Mouse (Mus musculus) midbrain, embryonic 16.5 days (tissue): ENCODE results near the gene Dolk. TPM values are rescaled to one million over a fixed set of nuclear protein-coding genes. Genes with fewer than 3 reads are reported as not detected.

Experiments
- ATAC-seq: fragments of 200-750 bp; cut with Nextera tagmentation; 2 replicates; pipeline ENCODE4 v1.8.0; 2017; ENCODE audit warnings: moderate TSS enrichment
- H3K27ac ChIP-seq: fragments of 300-500 bp; sonication (generic); 2 replicates; pipeline ENCODE4 v1.5.1; 2014; ENCODE audit warnings: mild to moderate bottlenecking, low read length, mixed read lengths
- H3K27me3 ChIP-seq: fragments of 300-500 bp; sonication (generic); 2 replicates; pipeline ENCODE4 v1.6.1; 2014; ENCODE audit warnings: low read depth, low read length, mixed read lengths; ENCODE audit not compliant: control insufficient read depth, insufficient read depth
- H3K36me3 ChIP-seq: fragments of 300-500 bp; sonication (generic); 2 replicates; pipeline ENCODE4 v1.6.1; 2014; ENCODE audit warnings: mild to moderate bottlenecking, low read length, moderate library complexity, mixed read lengths; ENCODE audit not compliant: control insufficient read depth, insufficient read depth
- H3K4me1 ChIP-seq: fragments of 300-500 bp; sonication (generic); 2 replicates; pipeline ENCODE4 v1.6.1; 2014; ENCODE audit warnings: mild to moderate bottlenecking, low read length, mixed read lengths; ENCODE audit not compliant: control insufficient read depth, insufficient read depth
- H3K4me2 ChIP-seq: fragments of 300-500 bp; sonication (generic); 2 replicates; pipeline ENCODE4 v1.6.1; 2014; ENCODE audit warnings: mild to moderate bottlenecking, low read length, mixed read lengths
- H3K4me3 ChIP-seq: fragments of 300-500 bp; sonication (generic); 2 replicates; pipeline ENCODE4 v1.5.1; 2014; ENCODE audit warnings: low read depth, mild to moderate bottlenecking, low read length, moderate library complexity, mixed read lengths
- H3K9ac ChIP-seq: fragments of 300-500 bp; sonication (generic); 2 replicates; pipeline ENCODE4 v1.6.1; 2014; ENCODE audit warnings: low read depth, low read length, mixed read lengths
- H3K9me3 ChIP-seq: fragments of 300-500 bp; sonication (generic); replicated peaks from 2 replicates; pipeline ENCODE4 v1.6.1; 2014; ENCODE audit warnings: mild to moderate bottlenecking, low read length, mixed read lengths; ENCODE audit not compliant: control insufficient read depth, poor library complexity, severe bottlenecking
- WGBS: fragments of 180-500 bp; shearing (Covaris S2); extraction: QIAGEN DNeasy Blood & Tissue Kit; methylation state at CpG from one replicate; pipeline ENCODE4 v1.1.7; 2014; 5-methylcytosine and 5-hydroxymethylcytosine counted together
- polyA plus RNA-seq: library from polyadenylated mRNA; unstranded; fragments of >200 nt; fragmentation: Nextera tagmentation; extraction: Ambion mirVana; gene quantifications from 2 replicates; pipeline ENCODE4 v1.2.1, GENCODE M21; 2015

Gene Dolk
- polyA plus RNA-seq, 1 experiment from 2014 or later: 40.9 TPM

DNA sequence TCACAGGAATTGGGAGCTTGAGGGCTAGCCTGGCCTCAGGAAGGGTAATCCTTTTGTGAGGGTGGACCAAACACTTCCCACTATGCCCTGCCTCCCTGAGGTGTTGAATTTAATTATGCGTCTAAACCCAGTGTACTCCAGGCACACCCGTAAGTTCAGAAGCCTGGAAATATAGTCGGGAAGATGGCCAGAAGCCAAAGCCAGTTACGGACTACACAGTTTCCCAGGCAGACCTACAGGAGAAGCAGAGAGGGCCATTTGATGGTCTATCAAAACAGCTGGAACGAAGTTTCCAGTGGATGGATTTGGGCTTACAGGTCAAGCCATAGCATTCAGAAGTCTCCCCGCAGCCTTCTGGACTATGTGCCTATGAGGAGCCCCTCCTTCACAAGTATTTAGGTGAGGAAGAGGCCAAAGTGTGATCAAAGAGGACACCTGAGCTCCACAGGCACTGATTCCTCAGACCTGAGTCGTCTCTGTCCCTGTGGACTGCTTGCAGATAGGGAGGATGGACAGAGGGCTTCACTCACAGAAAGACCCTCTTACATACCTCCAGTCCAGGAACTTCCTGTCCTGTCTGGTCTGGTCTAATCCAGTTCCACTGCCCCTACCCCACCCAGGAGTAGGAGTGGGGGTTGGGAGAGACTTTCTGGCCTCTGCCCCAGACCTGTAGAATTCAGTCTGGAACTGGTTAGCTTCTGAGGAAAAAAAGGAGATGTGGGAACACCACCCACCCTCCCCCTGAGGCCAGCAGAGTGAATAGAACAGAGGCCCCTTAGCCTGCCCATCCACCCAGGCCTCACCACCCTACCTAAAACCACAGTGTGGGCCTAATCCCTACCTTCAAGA is 21.2 kb downstream of the Dolk start:
- no peak for ATAC-seq
- H3K27ac ChIP-seq: peak overlapping the region; percentile 61; the same call in 1 of the 2 replicates
- H3K4me3 ChIP-seq: no peak overlapping the region
- 0 out of 2 replicates have a peak, but pooled peaks cover 2% of the 10 kb centered on the region for H3K4me1 ChIP-seq
- H3K4me2 ChIP-seq: no peak overlapping the region
- 78% methylated on average over 7 of the region's 7 CpGs for WGBS
- H3K27me3 ChIP-seq: no peaks in the 10 kb centered on the region
- H3K36me3 ChIP-seq: peaks cover 12% of the 10 kb centered on the region
- H3K9me3 ChIP-seq: no peaks in the 10 kb centered on the region
- no peak overlapping the region for H3K9ac ChIP-seq

DNA sequence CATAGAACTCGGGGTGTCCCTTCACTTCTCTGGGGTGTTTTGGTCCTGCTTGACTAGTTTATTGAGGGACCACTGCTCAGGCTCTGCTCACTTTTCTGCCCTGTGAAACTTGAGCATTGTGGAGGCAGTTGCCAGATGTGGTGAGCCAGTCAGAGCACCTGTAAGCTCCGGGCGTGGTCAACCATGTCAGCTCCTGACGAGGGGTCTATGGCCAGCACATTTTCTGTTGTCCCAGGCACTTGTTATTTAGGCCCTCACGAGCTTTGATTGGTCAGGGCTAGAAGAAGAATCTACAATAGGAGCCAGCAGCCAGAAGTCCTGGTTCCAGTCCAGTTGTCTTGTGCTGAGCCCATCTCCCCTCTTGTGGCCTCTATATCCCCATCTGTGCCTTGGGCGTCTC is 22.3 kb downstream of the Dolk start:
- ATAC-seq: no peak
- Histone ChIP-seq H3K4me2 (no peak overlapping the region), H3K4me3 (no peak overlapping the region), H3K9me3 (no peaks in the 10 kb centered on the region), H3K4me1 (0 out of 2 replicates have a peak, but pooled peaks cover 2% of the 10 kb centered on the region), H3K36me3 (peaks cover 11% of the 10 kb centered on the region), H3K27ac (no peak overlapping the region), H3K9ac (no peak overlapping the region), H3K27me3 (no peaks in the 10 kb centered on the region)
- 96% methylated on average over 6 of the region's 6 CpGs for WGBS

DNA sequence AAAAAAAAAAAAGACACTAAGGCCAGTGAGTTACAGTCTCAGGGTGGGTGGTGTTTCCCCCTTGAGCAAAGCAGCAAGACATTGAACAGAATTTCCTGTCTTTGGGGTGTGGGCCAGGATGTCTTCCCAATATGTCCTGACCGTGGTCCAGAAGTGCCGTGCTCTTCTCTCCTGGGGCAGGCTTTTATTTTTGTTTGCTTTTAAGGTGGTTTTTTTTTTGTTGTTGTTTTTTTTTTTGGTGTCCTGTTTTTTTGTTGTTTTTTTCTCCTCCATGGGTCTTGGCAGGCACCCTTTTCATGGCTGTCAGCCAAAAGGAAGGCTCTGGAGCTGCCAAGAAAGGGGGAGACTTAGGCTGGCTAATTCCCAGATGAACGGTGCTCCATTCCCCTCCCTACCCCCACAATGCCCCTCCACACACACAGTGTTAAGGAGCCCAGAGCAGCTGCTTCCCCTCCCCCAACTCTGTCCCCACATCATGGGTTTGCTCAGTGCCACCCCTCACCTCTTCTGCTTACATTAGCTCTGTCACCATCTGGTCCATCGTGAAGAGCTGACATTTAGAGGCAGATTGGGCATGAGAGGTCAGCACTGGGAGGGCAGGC is 23.2 kb downstream of the Dolk start:
- H3K4me2 ChIP-seq: no peak overlapping the region
- 42% methylated on average over 4 of the region's 4 CpGs for WGBS
- peak overlapping the region; percentile 28; the same call in 1 of the 2 replicates for H3K27ac ChIP-seq
- no peak overlapping the region for H3K9ac ChIP-seq
- H3K27me3 ChIP-seq: no peaks in the 10 kb centered on the region
- peaks cover 14% of the 10 kb centered on the region for H3K36me3 ChIP-seq
- H3K9me3 ChIP-seq: no peaks in the 10 kb centered on the region
- 0 out of 2 replicates have a peak, but pooled peaks cover 2% of the 10 kb centered on the region for H3K4me1 ChIP-seq
- H3K4me3 ChIP-seq: no peak overlapping the region
- ATAC-seq: peak; percentile 66

DNA sequence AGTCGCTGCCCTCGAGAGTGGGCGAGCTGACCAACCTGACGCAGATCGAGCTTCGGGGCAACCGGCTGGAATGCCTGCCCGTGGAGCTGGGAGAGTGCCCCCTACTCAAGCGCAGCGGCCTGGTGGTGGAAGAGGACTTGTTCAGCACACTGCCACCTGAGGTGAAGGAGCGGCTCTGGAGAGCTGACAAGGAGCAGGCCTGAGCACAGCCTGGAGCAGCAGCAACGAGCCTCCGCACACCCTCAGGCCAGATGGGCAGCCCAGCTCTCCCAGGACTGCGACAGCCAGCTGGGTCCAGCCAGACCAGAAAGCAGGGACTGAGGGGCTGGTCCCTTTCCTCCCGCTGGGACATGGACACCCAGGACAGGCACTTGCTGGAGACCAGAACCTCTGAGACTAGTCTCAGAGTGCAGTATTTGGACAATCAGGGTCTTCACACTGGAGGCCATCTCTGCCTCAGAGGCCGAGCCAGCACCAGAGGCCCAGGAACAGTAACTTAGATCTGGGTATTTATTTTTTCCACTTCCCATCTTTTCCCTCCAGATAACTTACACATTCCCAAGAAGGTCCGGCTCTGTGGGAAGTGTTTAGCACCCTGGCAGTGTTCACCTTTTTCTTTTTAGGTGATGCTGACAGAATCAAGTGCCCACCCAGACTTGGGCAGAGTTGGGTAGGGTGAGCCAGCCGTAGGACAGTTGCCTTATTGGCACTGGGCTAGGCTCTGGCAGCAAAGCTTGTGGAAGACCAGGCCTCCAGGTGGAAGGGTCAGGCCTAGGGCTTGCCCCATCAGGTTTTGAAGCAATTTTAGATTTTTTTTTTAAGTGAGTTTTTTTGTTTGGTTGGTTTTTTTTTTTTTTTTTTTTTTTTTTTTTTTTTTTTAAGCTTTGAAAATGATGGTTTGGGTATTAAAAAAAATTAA is 24.0 kb downstream of the Dolk start:
- no peaks in the 10 kb centered on the region for H3K9me3 ChIP-seq
- H3K4me2 ChIP-seq: no peak overlapping the region
- no peaks in the 10 kb centered on the region for H3K27me3 ChIP-seq
- no peak overlapping the region for H3K9ac ChIP-seq
- H3K27ac ChIP-seq: no peak overlapping the region
- no peak overlapping the region for H3K4me3 ChIP-seq
- ATAC-seq: no peak
- H3K36me3 ChIP-seq: peaks cover 21% of the 10 kb centered on the region
- WGBS: 85% methylated on average over 18 of the region's 18 CpGs
- 0 out of 2 replicates have a peak, but pooled peaks cover 2% of the 10 kb centered on the region for H3K4me1 ChIP-seq

DNA sequence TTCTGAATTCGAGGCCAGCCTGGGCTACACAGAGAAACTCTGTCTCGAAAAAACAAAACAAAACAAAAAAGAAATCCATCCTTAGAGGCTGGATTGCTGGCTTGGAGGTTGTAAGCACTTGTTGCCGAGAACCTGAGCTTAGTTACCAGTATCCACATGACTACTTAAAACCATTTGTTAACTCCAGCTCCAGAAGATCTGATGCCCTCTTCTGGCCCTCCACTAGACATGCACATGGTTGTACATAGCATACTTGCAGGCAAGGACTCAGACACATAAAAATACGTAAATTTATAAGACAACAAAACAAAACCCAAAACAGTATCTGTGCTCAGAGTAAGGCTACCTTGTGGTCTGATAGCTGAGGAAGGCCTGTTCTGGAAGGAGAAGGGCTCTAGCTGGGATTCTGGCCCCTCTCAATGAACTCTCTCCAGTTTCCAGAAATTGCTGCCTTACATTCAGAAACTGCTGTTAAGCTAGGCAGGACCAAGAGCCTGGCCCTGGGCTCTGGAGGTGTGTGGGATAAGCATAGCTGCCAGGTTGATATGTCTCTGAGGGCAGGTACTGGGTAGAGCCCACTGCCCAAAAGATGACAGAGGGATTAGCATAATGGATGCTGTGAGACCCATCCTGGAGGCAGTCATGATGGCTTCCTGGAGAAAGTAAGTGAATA is 24.9 kb downstream of the Dolk start:
- Histone ChIP-seq H3K9ac (no peak overlapping the region), H3K9me3 (no peaks in the 10 kb centered on the region), H3K27me3 (no peaks in the 10 kb centered on the region), H3K36me3 (peaks cover 30% of the 10 kb centered on the region), H3K4me1 (0 out of 2 replicates have a peak, but pooled peaks cover 2% of the 10 kb centered on the region), H3K4me3 (no peak overlapping the region), H3K4me2 (no peak overlapping the region), H3K27ac (no peak overlapping the region)
- WGBS: 91% methylated on average over 4 of the region's 4 CpGs
- ATAC-seq: no peak

DNA sequence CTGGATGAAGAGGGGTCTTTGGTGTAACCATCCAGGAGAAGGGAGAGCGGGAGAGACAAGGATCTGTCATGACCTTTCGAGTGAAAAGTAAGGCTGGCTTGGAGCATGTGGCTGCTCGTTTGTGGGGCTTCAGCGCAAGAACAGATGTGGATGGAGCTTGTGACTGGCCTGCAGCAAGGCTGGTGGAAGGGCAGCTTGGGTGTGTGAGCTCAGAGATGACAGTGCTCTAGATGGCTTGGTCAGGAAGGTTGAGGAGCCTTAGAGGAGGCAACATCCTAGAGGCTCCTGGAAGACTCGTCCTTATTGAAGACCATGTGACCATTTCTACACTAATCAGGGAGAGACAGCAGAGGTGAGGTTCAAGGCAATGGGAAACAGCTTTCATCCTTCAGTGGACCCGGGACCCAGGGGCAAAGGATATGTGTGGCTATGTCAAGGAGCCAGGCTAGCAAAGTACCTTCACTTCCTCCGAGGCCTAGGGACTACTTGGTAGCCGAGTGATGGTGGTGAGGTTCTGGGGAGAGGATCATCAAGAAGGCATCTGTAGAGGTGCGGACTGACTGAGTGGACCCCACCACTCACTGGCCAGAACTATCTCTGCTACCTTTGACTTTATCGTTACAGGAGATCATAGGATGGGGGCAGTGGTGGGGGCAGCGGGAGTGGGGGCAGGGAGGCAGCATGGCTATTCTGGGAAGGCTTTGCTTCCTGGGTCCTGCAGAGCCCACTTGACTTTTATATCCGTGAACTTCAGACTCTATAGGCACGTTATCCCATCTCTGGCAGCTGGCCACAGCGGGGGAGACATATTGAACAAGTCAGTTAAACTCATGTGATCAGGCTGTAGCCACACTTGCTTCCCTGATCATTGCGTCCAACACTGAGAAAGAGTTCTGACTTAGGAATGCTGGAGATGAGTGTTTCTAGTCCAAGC is 26.7 kb downstream of the Dolk start:
- Histone ChIP-seq H3K36me3 (peaks cover 41% of the 10 kb centered on the region), H3K4me3 (no peak overlapping the region), H3K4me1 (no peaks in the 10 kb centered on the region), H3K27ac (no peak overlapping the region), H3K9me3 (no peaks in the 10 kb centered on the region), H3K27me3 (no peaks in the 10 kb centered on the region), H3K4me2 (no peak overlapping the region), H3K9ac (no peak overlapping the region)
- 89% methylated on average over 15 of the region's 15 CpGs for WGBS
- no peak for ATAC-seq

DNA sequence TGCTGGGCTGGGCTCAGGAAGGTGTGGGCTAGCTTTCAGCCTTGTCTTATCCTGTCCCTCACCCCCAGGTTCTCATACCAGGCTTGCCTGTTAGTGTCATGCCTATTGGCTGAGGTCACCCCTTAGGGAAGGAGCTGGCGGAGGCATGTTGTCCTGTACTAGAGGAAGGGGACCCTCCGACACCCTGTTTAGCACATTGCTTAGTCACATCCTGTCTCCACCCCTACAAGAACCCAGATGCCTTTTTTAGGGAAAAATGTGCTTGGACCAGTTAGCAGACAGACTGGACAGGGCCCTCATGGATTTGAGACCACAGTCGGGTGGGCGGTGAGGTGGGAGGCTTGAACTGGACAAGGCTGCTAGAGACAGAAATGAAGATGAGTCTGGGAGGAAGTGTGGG is 27.5 kb downstream of the Dolk start:
- WGBS: 90% methylated on average over 4 of the region's 4 CpGs
- no peaks in the 10 kb centered on the region for H3K27me3 ChIP-seq
- H3K36me3 ChIP-seq: peaks cover 41% of the 10 kb centered on the region

More for the DNA sequence above, 27.5 kb downstream of the Dolk start:
- Histone ChIP-seq H3K4me3 (no peak overlapping the region), H3K9ac (no peak overlapping the region), H3K27ac (no peak overlapping the region), H3K4me1 (no peaks in the 10 kb centered on the region), H3K9me3 (no peaks in the 10 kb centered on the region), H3K4me2 (no peak overlapping the region)
- no peak for ATAC-seq
